Mouse (Mus musculus) lung, postnatal 0 days (tissue): ENCODE results near the gene Gpc5.

Source experiments
- CTCF ChIP-seq: IDR thresholded peaks from 2 replicates; pipeline ENCODE4 v1.5.1; 2016; ENCODE audit warnings: antibody characterized with exemption, mild to moderate bottlenecking
- EP300 ChIP-seq: IDR thresholded peaks from 2 replicates; pipeline ENCODE4 v1.6.1; 2016; ENCODE audit warnings: antibody characterized with exemption, mild to moderate bottlenecking, control low read depth

GRCm38 (mm10) chr14:115679875-115680274, 587.9 kb downstream of the Gpc5 start:
- TF ChIP-seq CTCF (no peak), EP300 (no peak)
